Comparison of ENCODE assay signal across 14 mouse cellular contexts in the genomic region with DNA sequence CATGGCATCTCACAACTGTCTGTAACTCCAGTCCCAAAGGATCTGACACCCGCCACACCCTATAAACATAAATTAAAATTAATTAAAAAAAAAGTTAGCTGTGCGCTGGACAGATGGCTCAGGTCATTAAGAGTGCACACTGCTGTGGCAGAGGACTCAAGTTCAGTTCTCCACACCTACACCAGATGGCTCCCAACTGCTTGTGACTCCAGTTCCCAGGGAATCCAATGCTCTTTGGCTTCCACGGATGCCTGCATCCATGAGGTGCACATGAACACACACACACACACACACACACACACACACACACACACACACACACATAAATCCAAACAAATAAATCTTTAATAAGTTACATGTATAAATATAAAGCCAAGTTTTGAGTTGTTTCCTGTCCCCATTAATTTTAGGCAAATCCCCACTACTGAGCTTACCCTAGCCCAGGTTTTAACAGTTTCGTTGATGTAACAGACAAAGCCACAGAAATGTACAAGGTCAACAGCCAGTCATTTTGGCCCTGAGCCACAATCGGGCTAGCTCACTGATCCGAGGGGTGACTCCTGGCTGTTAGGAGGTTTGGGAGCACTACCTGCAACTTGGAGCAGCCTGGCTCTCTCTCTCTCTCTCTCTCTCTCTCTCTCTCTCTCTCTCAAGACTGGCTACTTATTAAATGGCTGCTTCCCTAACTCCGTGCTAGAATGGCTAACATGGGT. TPM values are rescaled to one million over a fixed set of nuclear protein-coding genes. Genes with fewer than 3 reads are reported as not detected.
A peak's percentile ranks its signal among the peaks of the same experiment; 100 is the strongest.
DNase-seq lines count a peak whose midpoint lies in the region; ATAC-seq lines count a peak whose summit lies in the region.
"Had no signal": no experiment of that assay in that cellular context is flagged by ENCODE, and none has a peak within 500 bp of the region (broad histone marks: within the 10 kb centered on the region; RNA-seq: fewer than 3 reads in every experiment).

No protein-coding gene starts in this region.

- H3K27ac ChIP-seq in limb, embryonic 13.5 days: no peak overlapping the region
- H3K27ac ChIP-seq in limb, embryonic 10.5 days: no peak overlapping the region
- H3K27ac ChIP-seq in hindbrain, embryonic 16.5 days (ENCODE audit: low read depth, low read length): no peak overlapping the region
- H3K27ac ChIP-seq: embryonic facial prominence, embryonic 12.5 days; lung, embryonic 15.5 days had no signal

- no peak overlapping the region for H3K4me2 ChIP-seq in limb, embryonic 13.5 days (replicated peaks)
- H3K4me2 ChIP-seq in hindbrain, embryonic 16.5 days (ENCODE audit: low read length): no peak overlapping the region
- H3K4me2 ChIP-seq: embryonic facial prominence, embryonic 12.5 days; lung, embryonic 15.5 days had no signal

- no peaks in the 10 kb centered on the region for H3K9me3 ChIP-seq in limb, embryonic 13.5 days
- H3K9me3 ChIP-seq in limb, embryonic 10.5 days (replicated peaks): no peaks in the 10 kb centered on the region
- no peaks in the 10 kb centered on the region for H3K9me3 ChIP-seq in hindbrain, embryonic 16.5 days (ENCODE audit: control insufficient read depth, low read length)
- H3K9me3 ChIP-seq: embryonic facial prominence, embryonic 12.5 days; G1E; lung, embryonic 15.5 days had no signal

- ATAC-seq in limb, embryonic 13.5 days (ENCODE audit: low FRiP score, low read depth): 0 out of 2 replicates have a peak, but pooled peaks have one; percentile 37
- ATAC-seq in hindbrain, embryonic 16.5 days: peak; percentile 56; the same call in 1 of the 2 replicates

- H3K4me3 ChIP-seq in limb, embryonic 13.5 days: no peak overlapping the region
- H3K4me3 ChIP-seq in limb, embryonic 10.5 days: no peak overlapping the region
- H3K4me3 ChIP-seq in hindbrain, embryonic 16.5 days (ENCODE audit: low read length): no peak overlapping the region
- H3K4me3 ChIP-seq: embryonic facial prominence, embryonic 12.5 days; lung, embryonic 15.5 days; myocyte had no signal

- DNase-seq in limb, embryonic 10.5 days (ENCODE audit: low spot score): no peak
- DNase-seq in adrenal gland, adult 8-10 months: peak; percentile 17
- peak; percentile 44 to 63 for DNase-seq in kidney, postnatal 4 days
- DNase-seq in left cerebral cortex, postnatal 10 days (ENCODE audit: extremely low spot score in 1 of 2, low spot score in 2 of 2): no peak
- no peak for DNase-seq in lung, postnatal 4 days
- DNase-seq: right cerebral cortex, postnatal 4 days; thymus, postnatal 14 days had no signal

- H3K9ac ChIP-seq in limb, embryonic 13.5 days: no peak overlapping the region
- H3K9ac ChIP-seq in hindbrain, embryonic 16.5 days (ENCODE audit: low read depth, low read length): no peak overlapping the region
- H3K9ac ChIP-seq: embryonic facial prominence, embryonic 12.5 days; lung, embryonic 15.5 days had no signal

- no peaks in the 10 kb centered on the region for H3K27me3 ChIP-seq in limb, embryonic 13.5 days
- H3K27me3 ChIP-seq in limb, embryonic 10.5 days (ENCODE audit: low read depth, poor library complexity, severe bottlenecking): no peaks in the 10 kb centered on the region
- no peaks in the 10 kb centered on the region for H3K27me3 ChIP-seq in hindbrain, embryonic 16.5 days (replicated peaks; ENCODE audit: control insufficient read depth, insufficient read depth, low read length)
- H3K27me3 ChIP-seq: embryonic facial prominence, embryonic 12.5 days; lung, embryonic 15.5 days had no signal

- intact Hi-C loops in left cerebral cortex, postnatal 10 days (cut with DNase I): no loop called here

- 49% methylated on average over 7 of the region's 7 CpGs for WGBS in limb, embryonic 13.5 days
- 80% methylated on average over 7 of the region's 7 CpGs for WGBS in limb, embryonic 10.5 days
- WGBS in hindbrain, embryonic 16.5 days: 55% methylated on average over 7 of the region's 7 CpGs

- H3K4me1 ChIP-seq in limb, embryonic 13.5 days: peaks cover 2% of the 10 kb centered on the region; the same call in 1 of the 2 replicates
- peaks cover 7% of the 10 kb centered on the region for H3K4me1 ChIP-seq in limb, embryonic 10.5 days
- H3K4me1 ChIP-seq in hindbrain, embryonic 16.5 days (ENCODE audit: control insufficient read depth, insufficient read depth, low read depth, low read length): no peaks in the 10 kb centered on the region
- H3K4me1 ChIP-seq: embryonic facial prominence, embryonic 12.5 days; lung, embryonic 15.5 days had no signal

- H3K36me3 ChIP-seq in limb, embryonic 13.5 days: no peaks in the 10 kb centered on the region
- no peaks in the 10 kb centered on the region for H3K36me3 ChIP-seq in limb, embryonic 10.5 days
- no peaks in the 10 kb centered on the region for H3K36me3 ChIP-seq in hindbrain, embryonic 16.5 days (ENCODE audit: control insufficient read depth, insufficient read depth, low read length)
- H3K36me3 ChIP-seq: embryonic facial prominence, embryonic 12.5 days; lung, embryonic 15.5 days had no signal

RNA-seq across cellular contexts. Expression of a gene that starts 8.4 kb away (rescaled TPM):
- polyA plus RNA-seq in limb, embryonic 13.5 days (2015; fragmentation: Nextera tagmentation; extraction: Ambion mirVana): 1.8 and 2.0 TPM in 2 replicates
- not detected in 2 replicates for polyA plus RNA-seq in limb, embryonic 10.5 days (2016; fragmentation: Nextera tagmentation; extraction: Ambion mirVana)
- total RNA-seq in adrenal gland, adult 8-10 months (2022): under 1 TPM in 1 of 4 experiments, not detected in 3; 0.89 TPM
- 0.93 and 1.6 TPM in 2 replicates for polyA plus RNA-seq in hindbrain, embryonic 16.5 days (2015; fragmentation: Nextera tagmentation; extraction: Ambion mirVana)
- total RNA-seq in left cerebral cortex, postnatal 10 days (2021): not detected
- total RNA-seq: left cerebral cortex, adult 8-10 months had no signal
- polyA plus RNA-seq: myocyte had no signal

RNA-seq across cellular contexts. Expression of a gene that starts 10.2 kb away (rescaled TPM):
- 21.8 and 21.9 TPM in 2 replicates for polyA plus RNA-seq in limb, embryonic 13.5 days (2015; fragmentation: Nextera tagmentation; extraction: Ambion mirVana)
- 0.92 and 1.2 TPM in 2 replicates for polyA plus RNA-seq in limb, embryonic 10.5 days (2016; fragmentation: Nextera tagmentation; extraction: Ambion mirVana)
- 1 to 10 TPM in 3 of 4 experiments, under 1 TPM in 1; 0.98 to 2.5 (median 2.0) TPM for total RNA-seq in adrenal gland, adult 8-10 months (2022)
- polyA plus RNA-seq in hindbrain, embryonic 16.5 days (2015; fragmentation: Nextera tagmentation; extraction: Ambion mirVana): 0.88 and 4.2 TPM in 2 replicates
- total RNA-seq in left cerebral cortex, postnatal 10 days (2021): under 1 TPM; 0.24 TPM
- polyA plus RNA-seq: G1E had no signal

RNA-seq across cellular contexts. Expression of a gene that starts 11.8 kb away (rescaled TPM):
- polyA plus RNA-seq in limb, embryonic 13.5 days (2015; fragmentation: Nextera tagmentation; extraction: Ambion mirVana): 0.31 and 0.32 TPM in 2 replicates
- 0.06 and 0.13 TPM in 2 replicates for polyA plus RNA-seq in limb, embryonic 10.5 days (2016; fragmentation: Nextera tagmentation; extraction: Ambion mirVana)
- total RNA-seq in adrenal gland, adult 8-10 months (2022): not detected
- 0.15 and 0.39 TPM in 2 replicates for polyA plus RNA-seq in hindbrain, embryonic 16.5 days (2015; fragmentation: Nextera tagmentation; extraction: Ambion mirVana)
- total RNA-seq in left cerebral cortex, postnatal 10 days (2021): under 1 TPM; 0.15 to 0.26 TPM
- polyA plus RNA-seq: myocyte had no signal

RNA-seq across cellular contexts. Expression of a gene that starts 33.1 kb away (rescaled TPM):
- polyA plus RNA-seq in limb, embryonic 13.5 days (2015; fragmentation: Nextera tagmentation; extraction: Ambion mirVana): 52.5 and 56.6 TPM in 2 replicates
- 75.0 and 80.3 TPM in 2 replicates for polyA plus RNA-seq in limb, embryonic 10.5 days (2016; fragmentation: Nextera tagmentation; extraction: Ambion mirVana)
- total RNA-seq in adrenal gland, adult 8-10 months (2022): 10 to 100 TPM; 21.6 to 27.2 (median 25.7) TPM
- polyA plus RNA-seq in hindbrain, embryonic 16.5 days (2015; fragmentation: Nextera tagmentation; extraction: Ambion mirVana): 33.2 and 34.3 TPM in 2 replicates
- total RNA-seq in left cerebral cortex, postnatal 10 days (2021): 10 to 100 TPM; 10.7 to 10.9 TPM

RNA-seq across cellular contexts. Expression of a gene that starts 33.2 kb away (rescaled TPM):
- 16.7 and 17.2 TPM in 2 replicates for polyA plus RNA-seq in limb, embryonic 13.5 days (2015; fragmentation: Nextera tagmentation; extraction: Ambion mirVana)
- 21.9 and 26.4 TPM in 2 replicates for polyA plus RNA-seq in limb, embryonic 10.5 days (2016; fragmentation: Nextera tagmentation; extraction: Ambion mirVana)
- total RNA-seq in adrenal gland, adult 8-10 months (2022): 10 to 100 TPM; 33.2 to 45.6 (median 40.9) TPM
- polyA plus RNA-seq in hindbrain, embryonic 16.5 days (2015; fragmentation: Nextera tagmentation; extraction: Ambion mirVana): 8.9 and 10.6 TPM in 2 replicates
- 10 to 100 TPM; 33.3 to 34.3 TPM for total RNA-seq in left cerebral cortex, postnatal 10 days (2021)

Comparison
In these comparisons a context has a peak if more than half of its experiments do, and no peak if none do; other contexts are left out.
1. DNase-seq: peak in adrenal gland, adult 8-10 months (single experiment) and kidney, postnatal 4 days (2 of 2); none in limb, embryonic 10.5 days (single experiment), left cerebral cortex, postnatal 10 days (0 of 2) and lung, postnatal 4 days (0 of 2).